Mouse (Mus musculus) midbrain, postnatal 0 days (tissue): ENCODE measurements around the gene Tmtc4. TPM values are rescaled to one million over a fixed set of nuclear protein-coding genes. Genes with fewer than 3 reads are reported as not detected.

Experiments
- ATAC-seq: fragments of 200-750 bp; cut with Nextera tagmentation; 2 replicates; pipeline ENCODE4 v1.8.0; 2017; ENCODE audit warnings: moderate number of reproducible peaks, mild to moderate bottlenecking, moderate TSS enrichment, moderate library complexity; ENCODE audit not compliant: low FRiP score
- DNase-seq: peaks from one replicate; pipeline ENCODE4 v3.0.0-alpha.2; 2015; ENCODE audit warnings: low spot score
- H3K27ac ChIP-seq: fragments of 300-500 bp; sonication (generic); 2 replicates; pipeline ENCODE4 v1.5.1; 2014; ENCODE audit warnings: low read depth, mild to moderate bottlenecking, low read length, mixed read lengths
- H3K27me3 ChIP-seq: fragments of 300-500 bp; sonication (generic); 2 replicates; pipeline ENCODE4 v1.6.1; 2014; ENCODE audit warnings: low read length, control low read depth, mixed read lengths; ENCODE audit not compliant: insufficient read depth
- H3K36me3 ChIP-seq: fragments of 300-500 bp; sonication (generic); 2 replicates; pipeline ENCODE4 v1.6.1; 2014; ENCODE audit warnings: low read length, control low read depth, mixed read lengths; ENCODE audit not compliant: insufficient read depth
- H3K4me1 ChIP-seq: fragments of 300-500 bp; sonication (generic); 2 replicates; pipeline ENCODE4 v1.6.1; 2014; ENCODE audit warnings: mild to moderate bottlenecking, control low read depth, antibody characterized with exemption, low read length, mixed read lengths; ENCODE audit not compliant: insufficient read depth
- H3K4me2 ChIP-seq: fragments of 300-500 bp; sonication (generic); 2 replicates; pipeline ENCODE4 v1.6.1; 2014; ENCODE audit warnings: low read depth, mild to moderate bottlenecking, low read length, mixed read lengths; ENCODE audit not compliant: poor library complexity, severe bottlenecking
- H3K4me3 ChIP-seq: fragments of 300-500 bp; sonication (generic); 2 replicates; pipeline ENCODE4 v1.5.1; 2014; ENCODE audit warnings: low read depth, mild to moderate bottlenecking, low read length, moderate library complexity
- H3K9ac ChIP-seq: fragments of 300-500 bp; sonication (generic); replicated peaks from 2 replicates; pipeline ENCODE4 v1.6.1; 2014; ENCODE audit warnings: mild to moderate bottlenecking, low read length, moderate library complexity, mixed read lengths; ENCODE audit not compliant: poor library complexity, severe bottlenecking
- H3K9me3 ChIP-seq: fragments of 300-500 bp; sonication (generic); 2 replicates; pipeline ENCODE4 v1.6.1; 2016; ENCODE audit warnings: low read length, control low read depth
- CTCF ChIP-seq: IDR thresholded peaks from 2 replicates; pipeline ENCODE4 v1.5.1; 2016; ENCODE audit warnings: antibody characterized with exemption, mild to moderate bottlenecking
- WGBS: fragments of 180-500 bp; shearing (Covaris S2); extraction: QIAGEN DNeasy Blood & Tissue Kit; methylation state at CpG from one replicate; pipeline ENCODE4 v1.1.7; 2014; 5-methylcytosine and 5-hydroxymethylcytosine counted together
- polyA plus RNA-seq: library from polyadenylated mRNA; unstranded; fragments of >200 nt; fragmentation: Nextera tagmentation; extraction: Ambion mirVana; gene quantifications from 2 replicates; pipeline ENCODE4 v1.2.1, GENCODE M21; 2015
- total RNA-seq: library from RNA; depleted of rRNA; stranded (reverse); fragments of >200 nt; gene quantifications from 2 replicates; pipeline ENCODE4 v1.2.3, GENCODE M21; 2014

Tmtc4 gene
- total and polyA plus RNA-seq, 2 experiments from 2014 or later = 32.9 to 79.5 TPM

DNA sequence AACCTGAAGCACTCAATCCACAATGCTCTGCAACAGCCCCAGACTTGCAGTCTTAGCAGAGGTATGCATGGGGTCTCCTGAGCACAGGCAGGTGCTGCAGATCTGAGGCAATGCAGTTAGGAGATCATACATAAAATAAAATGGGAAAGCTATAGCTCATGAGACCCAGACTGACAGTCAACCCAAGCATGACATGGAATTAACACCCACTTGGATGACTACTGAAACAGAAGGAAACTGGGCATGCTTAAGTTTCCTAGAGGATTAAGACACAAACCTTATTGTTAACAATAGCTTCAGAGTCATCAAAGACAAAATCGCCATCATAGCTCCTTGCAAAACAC, 6.1 kb downstream of the Tmtc4 start:
- no peaks in the 10 kb centered on the region for H3K36me3 ChIP-seq
- WGBS = 77% methylated on average over 1 of the region's 1 CpGs

DNA sequence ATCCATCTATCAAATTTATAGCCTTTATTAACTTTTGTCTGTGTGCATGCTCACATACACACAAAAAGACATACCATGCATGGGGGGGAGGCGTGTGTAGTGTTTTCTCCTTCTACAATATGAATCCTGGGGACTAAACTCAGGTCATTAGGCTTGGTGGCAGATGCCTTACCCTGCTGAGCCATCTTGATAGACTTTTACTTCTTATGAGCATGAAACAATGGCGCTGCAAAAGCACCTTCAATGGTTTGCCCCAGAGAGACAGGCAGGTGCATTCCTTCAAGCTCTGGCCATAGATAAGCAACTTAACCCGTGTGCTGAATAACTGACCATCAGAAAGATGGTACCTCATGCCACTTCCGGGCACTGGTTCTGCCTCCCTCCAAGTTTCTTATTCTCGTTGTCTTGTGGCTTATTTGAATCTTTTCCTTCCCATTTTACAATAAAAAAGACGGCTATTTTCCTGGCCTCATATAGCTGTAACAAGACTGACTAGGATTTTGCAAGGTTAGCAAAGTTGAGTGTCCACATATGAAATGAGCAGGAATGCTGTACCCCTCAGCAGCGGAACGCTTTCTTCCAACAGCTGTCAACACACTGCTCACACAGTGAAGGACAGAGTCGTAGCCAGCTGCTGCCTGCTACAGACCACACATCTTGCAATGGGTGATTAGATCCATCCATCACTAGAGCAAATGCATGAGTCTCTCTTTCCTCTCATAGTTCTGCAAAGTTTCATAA, 6.6 kb downstream of the Tmtc4 start:
- no peak for ATAC-seq

More for the DNA sequence above, 6.1 kb downstream of the Tmtc4 start:
- 0 out of 2 replicates have a peak, but pooled peaks cover 3% of the 10 kb centered on the region for H3K4me1 ChIP-seq
- no peak overlapping the region for H3K9ac ChIP-seq
- H3K4me2 ChIP-seq = no peak overlapping the region
- DNase-seq = no peak
- no peaks in the 10 kb centered on the region for H3K9me3 ChIP-seq
- H3K27ac ChIP-seq = no peak overlapping the region
- H3K4me3 ChIP-seq = no peak overlapping the region
- TF ChIP-seq CTCF = no peak
- ATAC-seq = no peak
- H3K27me3 ChIP-seq = no peaks in the 10 kb centered on the region

DNA sequence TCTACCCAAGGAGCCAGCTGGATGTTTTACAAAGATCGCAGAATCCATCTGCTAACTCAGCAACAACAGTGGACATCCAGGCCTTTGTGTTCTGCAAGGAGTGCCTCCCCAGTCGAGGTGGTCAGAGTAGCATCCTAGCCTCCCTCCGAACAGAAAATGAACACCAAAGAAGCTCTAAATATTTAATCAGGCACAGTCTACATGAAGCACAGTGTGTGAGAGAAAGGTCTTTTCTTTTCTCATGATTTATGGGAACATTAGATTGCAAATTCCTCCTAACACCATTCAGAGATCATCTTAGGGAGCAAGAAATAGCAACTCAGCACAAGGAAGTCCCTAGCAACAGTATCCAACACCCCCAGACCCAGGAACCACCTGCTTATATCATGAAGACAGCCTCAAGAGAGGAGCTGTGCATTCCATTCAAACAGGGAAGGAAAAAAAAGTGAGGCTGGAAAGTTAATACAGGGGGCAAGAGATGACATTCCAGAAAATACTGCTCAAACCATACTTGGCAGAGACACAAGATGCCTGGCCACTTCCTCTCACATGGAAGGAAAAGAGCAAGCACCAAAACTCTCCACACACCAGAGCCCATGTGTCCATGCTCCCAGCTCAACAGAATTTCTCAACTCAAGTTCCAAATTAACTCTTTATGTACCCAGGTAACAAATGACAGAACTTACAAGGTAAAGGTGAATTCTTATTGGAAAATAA, 8.8 kb downstream of the Tmtc4 start:
- no peak overlapping the region for H3K9ac ChIP-seq
- no peak for TF ChIP-seq CTCF
- H3K36me3 ChIP-seq = peaks cover 7% of the 10 kb centered on the region; the same call in 1 of the 2 replicates
- H3K27me3 ChIP-seq = no peaks in the 10 kb centered on the region
- no peak overlapping the region for H3K4me3 ChIP-seq
- ATAC-seq = no peak
- 41% methylated on average over 3 of the region's 3 CpGs for WGBS
- no peaks in the 10 kb centered on the region for H3K4me1 ChIP-seq
- no peak overlapping the region for H3K4me2 ChIP-seq
- no peaks in the 10 kb centered on the region for H3K9me3 ChIP-seq
- no peak for DNase-seq
- H3K27ac ChIP-seq = no peak overlapping the region

More for the DNA sequence above, 6.6 kb downstream of the Tmtc4 start:
- no peaks in the 10 kb centered on the region for H3K27me3 ChIP-seq
- WGBS = 86% methylated on average over 9 of the region's 9 CpGs
- peak; percentile 39 for DNase-seq
- no peaks in the 10 kb centered on the region for H3K9me3 ChIP-seq
- H3K36me3 ChIP-seq = no peaks in the 10 kb centered on the region
- no peak overlapping the region for H3K4me2 ChIP-seq
- H3K4me3 ChIP-seq = no peak overlapping the region
- no peak overlapping the region for H3K27ac ChIP-seq
- TF ChIP-seq CTCF = no peak
- H3K4me1 ChIP-seq = no peaks in the 10 kb centered on the region
- H3K9ac ChIP-seq = no peak overlapping the region

DNA sequence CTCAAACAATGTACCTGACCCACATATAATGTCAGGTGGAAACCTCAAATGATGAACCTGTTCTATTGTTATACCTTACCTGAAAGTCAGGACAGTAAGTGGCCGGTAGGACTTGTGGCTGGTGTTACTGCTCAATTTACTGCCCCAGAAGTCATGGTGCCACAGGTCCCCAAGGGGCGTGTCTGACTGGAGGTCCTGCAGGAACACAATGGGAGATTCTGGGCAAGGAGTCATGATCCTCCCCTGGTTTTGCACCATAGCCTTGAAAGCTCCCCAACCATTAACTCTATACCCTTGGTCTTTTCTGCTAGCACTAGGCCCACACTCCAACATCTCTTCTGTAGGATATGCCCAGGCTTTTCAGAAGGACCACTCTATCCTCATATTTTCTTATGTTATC, 10.7 kb downstream of the Tmtc4 start:
- H3K36me3 ChIP-seq = peaks cover 13% of the 10 kb centered on the region
- H3K4me1 ChIP-seq = no peaks in the 10 kb centered on the region
- H3K27ac ChIP-seq = no peak overlapping the region
- WGBS = 94% methylated on average over 2 of the region's 2 CpGs
- no peaks in the 10 kb centered on the region for H3K27me3 ChIP-seq
- no peak overlapping the region for H3K4me2 ChIP-seq
- no peak for DNase-seq
- ATAC-seq = no peak
- H3K9me3 ChIP-seq = no peaks in the 10 kb centered on the region
- TF ChIP-seq CTCF = no peak
- H3K9ac ChIP-seq = no peak overlapping the region
- no peak overlapping the region for H3K4me3 ChIP-seq

DNA sequence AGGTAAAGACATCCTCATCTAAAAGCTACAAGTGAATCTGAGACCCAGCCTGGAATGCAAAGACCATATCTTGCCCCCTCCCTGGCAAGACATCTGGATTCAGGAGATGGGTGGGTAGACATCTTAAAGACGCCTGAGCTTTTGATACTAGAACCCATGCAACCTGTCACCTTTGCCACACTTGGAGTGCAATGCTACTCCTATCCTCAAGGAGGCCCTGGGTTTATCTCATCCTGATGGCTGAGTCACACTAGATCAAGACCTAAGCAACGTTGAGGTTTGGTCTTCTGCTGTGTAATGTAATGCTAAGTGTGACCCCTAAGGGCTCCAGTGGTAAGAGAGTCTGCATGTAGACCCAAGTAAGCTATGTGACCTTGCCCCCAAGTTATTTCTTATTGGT, 15.8 kb downstream of the Tmtc4 start:
- Histone ChIP-seq H3K4me3 (no peak overlapping the region), H3K9ac (no peak overlapping the region), H3K36me3 (peaks cover 23% of the 10 kb centered on the region), H3K4me2 (no peak overlapping the region), H3K9me3 (no peaks in the 10 kb centered on the region), H3K27ac (no peak overlapping the region), H3K4me1 (no peaks in the 10 kb centered on the region), H3K27me3 (no peaks in the 10 kb centered on the region)
- no peak for DNase-seq
- 76% methylated on average over 2 of the region's 2 CpGs for WGBS
- TF ChIP-seq CTCF = no peak
- no peak for ATAC-seq

DNA sequence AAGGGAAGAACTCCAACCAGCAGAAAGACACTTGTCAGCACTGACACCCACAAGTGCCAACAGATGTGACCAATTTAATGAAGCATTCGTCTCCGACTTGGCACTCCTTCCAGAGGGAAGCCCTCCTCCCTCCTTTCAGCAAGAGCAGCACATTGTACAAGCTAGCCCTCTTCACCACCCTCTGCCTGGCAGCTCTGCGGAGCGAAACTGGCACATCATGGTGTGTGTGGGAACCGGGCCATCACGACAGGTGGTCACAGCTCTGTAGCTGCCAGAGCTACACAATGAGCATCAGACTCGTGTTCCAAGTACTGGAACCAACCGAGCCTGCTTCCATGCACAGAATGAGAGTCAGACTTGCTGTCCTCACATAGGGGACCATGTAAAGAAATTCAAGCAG, 25.9 kb downstream of the Tmtc4 start:
- Histone ChIP-seq H3K4me2 (no peak overlapping the region), H3K9me3 (no peaks in the 10 kb centered on the region), H3K27ac (no peak overlapping the region), H3K4me3 (no peak overlapping the region), H3K9ac (no peak overlapping the region), H3K27me3 (no peaks in the 10 kb centered on the region), H3K36me3 (0 out of 2 replicates have a peak, but pooled peaks cover 7% of the 10 kb centered on the region), H3K4me1 (no peaks in the 10 kb centered on the region)
- 71% methylated on average over 8 of the region's 8 CpGs for WGBS
- peak; percentile 92 for ATAC-seq
- DNase-seq = peak; percentile 92
- no peak for TF ChIP-seq CTCF
